Mouse (Mus musculus): ENCODE results near the gene Zfp42.
"Not testable (repeated sequence)": the region's sequence is repeated elsewhere in the genome, so short reads cannot be mapped to it uniquely, and the experiment has no call there.

Gene Zfp42

DNA sequence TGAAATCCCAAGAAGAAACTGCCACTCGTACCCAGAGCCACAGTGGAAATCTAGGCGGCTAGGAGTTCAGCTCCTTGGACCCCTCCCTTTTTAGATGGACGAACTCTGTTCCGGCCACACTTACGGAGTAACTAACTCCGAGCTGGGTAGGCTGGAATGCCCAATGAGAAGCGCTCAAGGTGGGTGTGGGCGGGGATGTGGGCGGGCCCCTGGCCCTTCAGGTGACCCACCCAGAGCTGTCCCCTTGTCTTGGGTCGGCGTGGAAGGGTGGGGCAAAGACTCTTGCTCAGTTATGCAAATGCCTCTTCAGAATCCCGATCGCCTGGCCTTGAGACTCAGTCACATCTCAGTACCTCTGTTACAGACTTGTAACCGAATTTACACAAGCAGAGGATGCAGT is at the start of gene Zfp42:
Gene Zfp42, minus strand, starts transcription at position 85 of the 400 bp plus-strand sequence.
- no peak for DNase-seq

DNA sequence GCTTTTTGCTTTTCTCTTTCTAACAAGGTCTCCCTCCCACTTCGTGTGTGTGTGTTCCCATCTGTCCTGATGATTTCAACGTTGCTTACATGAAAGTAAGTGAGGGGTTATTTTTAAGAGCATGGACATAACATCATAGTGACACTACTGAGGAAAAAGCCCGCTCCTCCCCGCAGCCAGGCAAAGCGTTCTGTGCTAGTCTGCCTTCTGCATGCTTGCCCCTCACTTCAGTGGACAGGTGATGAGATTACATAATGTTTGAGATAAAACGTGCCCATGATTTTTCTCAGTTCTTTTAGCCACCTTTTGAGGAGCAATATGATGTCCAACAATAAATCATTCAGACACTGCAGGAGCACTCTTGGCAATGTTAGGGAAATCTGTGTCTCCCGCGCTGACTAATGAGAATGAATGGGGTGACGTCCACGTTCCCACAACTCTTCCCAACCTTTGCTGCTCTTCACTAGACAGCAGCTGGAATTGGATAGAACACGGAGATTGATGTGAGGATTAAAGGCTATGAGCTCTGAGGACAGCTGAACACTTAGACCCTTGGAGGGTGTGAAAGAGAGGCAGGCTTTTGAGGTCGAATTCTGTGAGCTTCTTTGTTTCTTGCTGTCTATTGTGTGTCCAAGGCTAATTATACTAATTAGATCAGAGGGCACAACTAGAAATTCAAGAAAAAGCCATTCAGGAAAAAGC is 49.4 kb upstream of the Zfp42 start:
- DNase-seq: no peak

DNA sequence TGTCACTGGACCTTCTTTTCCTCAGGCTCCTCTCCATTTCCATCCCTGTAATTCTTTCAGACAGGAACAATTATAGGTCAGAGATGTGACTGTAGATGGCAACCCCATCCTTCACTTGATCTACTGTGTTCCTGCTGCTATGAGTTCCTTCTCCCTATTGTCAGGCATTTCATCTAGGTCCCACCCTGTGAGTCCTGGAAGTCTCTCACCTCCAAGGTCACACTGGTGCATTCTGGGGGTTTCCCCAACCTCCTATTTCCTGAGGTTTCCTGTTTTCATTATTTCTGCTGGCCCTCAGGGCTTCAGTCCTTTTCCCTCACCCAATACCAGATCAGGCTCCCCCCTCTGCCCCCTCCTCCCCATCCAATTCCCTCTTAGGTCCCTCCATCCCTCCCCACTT is 45.5 kb upstream of the Zfp42 start:
- not testable (repeated sequence) for DNase-seq

DNA sequence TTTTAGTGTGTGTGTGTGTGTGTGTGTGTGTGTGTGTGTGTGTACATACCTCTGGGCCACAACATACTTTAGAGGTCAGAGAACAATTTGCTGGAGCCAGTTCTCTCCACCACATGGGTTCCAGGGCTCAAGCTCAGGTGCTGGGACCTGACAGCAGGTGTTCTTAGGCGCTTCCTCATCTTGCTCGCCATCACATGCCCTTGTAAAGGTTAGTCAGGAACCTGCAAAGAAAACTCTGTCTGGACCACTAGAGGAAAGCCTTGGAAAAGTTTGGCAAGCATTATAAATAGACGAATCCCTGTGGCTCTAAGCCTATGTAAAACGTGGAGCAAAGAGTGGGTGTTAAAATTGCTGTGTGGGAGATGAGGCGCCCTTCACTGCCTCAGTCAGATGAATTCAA is 31.8 kb upstream of the Zfp42 start:
- DNase-seq: no peak

DNA sequence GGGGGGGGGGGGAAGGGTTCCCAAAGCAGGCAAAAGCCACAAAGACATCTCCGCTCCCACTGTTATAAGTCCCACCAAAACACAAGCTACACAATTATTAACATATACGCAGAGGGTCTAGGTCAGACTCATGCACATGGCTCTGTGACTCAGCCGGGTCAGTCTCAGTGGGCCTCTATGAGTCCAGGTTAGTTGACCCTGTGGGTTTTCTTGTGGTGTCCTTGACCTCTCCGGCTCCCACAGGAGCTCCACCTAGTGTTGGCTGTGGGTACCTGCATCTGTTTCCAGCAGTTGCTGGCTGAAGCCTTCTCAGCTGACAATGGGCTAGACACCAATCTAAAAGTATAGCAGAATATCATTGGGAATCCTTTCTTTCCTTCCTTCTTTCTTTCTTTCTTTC is 26.7 kb upstream of the Zfp42 start:
- DNase-seq: peak; percentile 10 to 19

DNA sequence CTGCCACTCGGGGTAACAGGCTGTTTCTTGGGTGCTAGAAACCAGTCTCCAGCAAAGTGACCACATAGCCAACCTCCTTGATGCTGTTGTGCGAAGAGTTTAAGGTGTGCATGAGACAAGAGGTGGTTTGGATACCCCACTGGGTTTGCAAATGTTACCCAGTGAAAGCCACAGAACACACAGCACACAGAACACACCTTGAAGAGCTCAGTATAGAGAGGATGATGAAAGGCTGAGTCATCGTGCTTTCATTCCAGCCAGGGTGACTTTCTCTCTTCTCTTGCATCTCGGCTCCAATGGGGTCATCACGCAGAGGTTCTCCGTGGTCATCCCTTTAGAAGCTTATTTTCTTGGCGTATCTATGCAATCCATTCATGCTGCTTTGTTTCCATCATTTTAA is 24.9 kb upstream of the Zfp42 start:
- DNase-seq: no peak

DNA sequence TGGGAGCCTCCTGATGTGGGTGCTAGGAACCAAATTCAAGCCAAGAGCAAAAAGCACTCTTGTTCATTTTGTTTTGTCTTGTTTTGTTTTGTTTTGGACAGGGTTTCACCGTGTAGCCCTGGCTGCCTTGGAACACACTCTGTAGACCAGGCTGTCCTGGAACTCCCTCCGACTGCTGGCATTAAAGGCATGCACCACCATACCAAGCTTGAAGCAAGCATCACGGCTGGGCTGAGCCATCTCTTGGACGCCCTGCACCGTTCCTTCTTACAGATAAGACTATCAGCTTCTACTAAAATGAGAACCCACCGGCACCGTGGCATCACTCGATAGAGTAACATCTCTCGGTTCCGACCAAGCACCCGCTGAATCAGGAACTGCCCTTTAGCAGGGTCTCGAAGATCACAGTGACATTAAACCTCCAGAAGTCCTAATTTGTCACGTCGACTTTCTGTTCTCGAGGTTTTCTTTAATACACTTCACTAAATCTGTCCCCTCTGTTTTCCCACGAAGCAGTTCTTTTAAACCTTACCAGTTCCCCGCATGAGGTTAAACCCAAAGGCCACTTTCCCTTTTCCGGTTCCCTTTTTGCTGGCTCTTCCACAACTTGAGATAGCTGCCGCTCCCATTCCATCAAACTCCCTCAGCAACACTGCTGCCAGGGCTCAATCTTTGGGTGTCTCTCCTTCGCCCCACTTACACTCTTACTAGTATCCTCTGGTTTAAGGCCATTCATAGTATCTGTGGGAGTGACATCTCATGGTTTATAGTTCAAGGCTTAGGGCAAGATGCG is 23.3 kb upstream of the Zfp42 start:
- DNase-seq: no peak

DNA sequence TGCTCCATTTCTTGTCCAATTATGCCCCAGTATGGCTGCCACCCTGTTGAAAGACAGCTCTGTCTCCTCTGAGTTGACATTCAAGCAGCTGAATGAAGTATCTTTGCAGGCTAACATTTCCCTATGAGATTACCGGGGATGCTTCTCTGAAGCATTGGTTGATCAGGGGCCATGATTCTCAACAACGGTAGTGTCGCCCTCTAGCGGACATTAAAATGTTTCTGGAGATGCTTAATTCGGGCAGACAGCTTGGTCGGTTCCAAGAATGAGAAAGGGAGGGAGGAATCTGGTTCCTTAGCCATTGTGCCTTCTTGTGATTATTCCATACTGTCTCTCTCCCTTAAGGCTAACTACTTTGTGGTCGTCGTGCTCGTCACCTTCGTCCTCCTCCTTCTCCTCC is 21.9 kb upstream of the Zfp42 start:
- DNase-seq: no peak

DNA sequence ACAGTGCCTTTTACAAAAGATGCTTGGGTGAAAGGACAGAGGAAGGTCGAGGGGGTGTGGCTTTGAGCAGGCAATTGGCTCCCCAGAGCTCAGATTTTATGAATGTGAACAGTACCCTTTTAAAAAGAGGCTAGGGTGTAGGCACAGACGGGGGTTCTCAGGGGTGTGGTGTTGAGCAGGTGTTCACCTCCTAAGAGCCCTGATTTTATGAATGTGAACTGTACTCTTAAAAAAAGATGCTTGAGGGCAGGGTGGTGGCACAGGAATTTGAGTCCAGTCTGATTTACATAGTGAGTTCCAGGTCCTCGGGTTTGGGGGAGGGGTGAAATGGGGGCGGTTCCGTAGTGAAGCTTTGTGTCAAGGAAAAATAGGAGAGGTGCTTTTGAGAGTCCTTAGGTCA is 14.0 kb upstream of the Zfp42 start:
- peak in 1 of 2 experiments; percentile 16 for DNase-seq

DNA sequence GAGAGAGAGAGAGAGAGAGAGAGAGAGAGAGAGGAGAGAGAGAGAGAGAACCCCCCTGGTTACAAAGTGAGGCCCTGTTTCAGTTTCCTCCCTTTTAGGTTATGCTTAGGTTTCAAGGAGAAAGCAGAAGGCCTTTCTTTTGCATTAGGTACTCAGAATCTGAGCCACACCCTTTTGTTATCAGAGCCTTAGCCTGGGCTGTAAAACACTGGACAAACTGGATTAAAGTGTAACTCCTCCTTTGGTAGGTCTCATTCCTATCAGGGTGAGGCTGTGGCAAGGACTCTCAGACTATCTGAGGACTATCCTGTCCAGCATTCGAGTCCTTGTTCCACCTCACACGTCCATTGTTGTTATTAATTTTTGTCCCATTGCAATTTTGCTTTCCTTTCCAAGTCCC is 1.4 kb upstream of the Zfp42 start:
- no peak for DNase-seq

DNA sequence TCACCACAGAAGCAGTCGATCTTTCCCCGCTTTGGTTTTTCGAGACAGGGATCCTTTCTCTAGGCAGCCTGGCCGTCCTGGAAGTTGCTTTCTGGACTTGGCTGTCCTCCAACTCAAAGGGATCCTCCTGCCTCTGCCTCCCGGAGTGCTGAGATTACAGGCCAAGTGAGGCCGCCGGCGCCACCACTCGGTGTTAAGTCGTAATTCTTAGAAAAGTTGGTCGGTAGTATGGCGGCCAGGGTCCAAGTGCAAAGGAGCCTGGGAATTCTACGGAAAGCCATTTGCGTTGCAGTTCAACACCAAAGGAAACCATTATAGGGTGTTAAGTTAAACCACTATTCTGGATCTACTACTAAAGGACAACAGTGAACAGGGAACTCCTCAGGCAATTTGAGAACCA is 1.1 kb downstream of the Zfp42 start:
- no peak for DNase-seq

DNA sequence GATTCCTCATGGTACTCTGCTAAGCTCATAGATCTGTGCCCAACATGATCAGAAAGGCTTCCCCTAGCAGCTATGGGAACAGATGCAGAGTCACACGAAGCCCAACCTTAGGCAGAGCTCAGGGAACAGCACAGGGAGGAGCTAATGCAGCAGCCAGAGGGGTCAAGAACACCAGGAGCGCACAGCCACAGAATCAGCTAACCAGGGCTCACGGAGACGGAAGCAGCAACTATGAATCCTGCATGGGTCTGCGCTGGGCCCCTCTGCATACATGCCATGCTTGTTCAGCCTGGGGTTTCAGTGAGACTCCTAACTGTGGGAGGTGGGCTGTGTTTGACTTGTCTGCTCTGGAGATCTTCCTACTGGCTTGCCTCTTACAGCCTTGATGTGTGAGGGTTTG is 7.0 kb downstream of the Zfp42 start:
- DNase-seq: no peak

DNA sequence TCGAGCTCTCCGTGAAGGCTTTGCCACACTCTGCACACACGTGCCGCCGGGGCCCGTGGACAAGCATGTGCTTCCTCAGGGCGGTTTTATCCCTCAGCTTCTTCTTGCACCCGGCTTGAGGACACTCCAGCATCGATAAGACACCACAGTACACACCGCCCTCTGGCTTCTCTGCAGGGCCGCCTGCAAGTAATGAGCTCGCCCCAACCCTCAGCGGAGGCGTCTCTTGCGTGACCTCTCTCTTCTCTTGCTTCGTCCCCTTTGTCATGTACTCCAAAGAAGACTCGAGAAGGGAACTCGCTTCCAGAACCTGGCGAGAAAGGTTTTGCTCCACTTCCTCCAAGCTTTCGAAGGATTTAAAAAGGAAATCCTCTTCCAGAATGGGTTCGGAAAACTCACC is 11.0 kb downstream of the Zfp42 start:
- DNase-seq: no peak

DNA sequence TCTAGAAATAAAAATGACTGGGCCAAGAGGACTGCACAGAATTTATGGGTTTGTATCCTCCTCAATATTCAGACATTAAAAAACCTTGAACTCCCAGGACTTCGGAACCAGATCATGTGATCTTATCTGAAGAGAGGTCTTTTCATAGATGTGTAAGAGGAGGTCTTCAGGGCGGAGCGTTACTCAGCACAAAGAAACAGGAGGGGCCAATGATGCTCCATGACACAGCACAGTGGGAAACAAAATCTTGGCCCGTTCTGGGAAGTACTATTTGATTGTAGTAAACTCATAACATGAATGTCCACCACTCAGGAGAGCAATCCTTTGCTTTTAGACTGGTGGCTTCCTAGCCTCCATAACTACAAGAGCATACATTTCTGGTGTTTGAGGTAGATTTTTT is 12.6 kb downstream of the Zfp42 start:
- DNase-seq: no peak

DNA sequence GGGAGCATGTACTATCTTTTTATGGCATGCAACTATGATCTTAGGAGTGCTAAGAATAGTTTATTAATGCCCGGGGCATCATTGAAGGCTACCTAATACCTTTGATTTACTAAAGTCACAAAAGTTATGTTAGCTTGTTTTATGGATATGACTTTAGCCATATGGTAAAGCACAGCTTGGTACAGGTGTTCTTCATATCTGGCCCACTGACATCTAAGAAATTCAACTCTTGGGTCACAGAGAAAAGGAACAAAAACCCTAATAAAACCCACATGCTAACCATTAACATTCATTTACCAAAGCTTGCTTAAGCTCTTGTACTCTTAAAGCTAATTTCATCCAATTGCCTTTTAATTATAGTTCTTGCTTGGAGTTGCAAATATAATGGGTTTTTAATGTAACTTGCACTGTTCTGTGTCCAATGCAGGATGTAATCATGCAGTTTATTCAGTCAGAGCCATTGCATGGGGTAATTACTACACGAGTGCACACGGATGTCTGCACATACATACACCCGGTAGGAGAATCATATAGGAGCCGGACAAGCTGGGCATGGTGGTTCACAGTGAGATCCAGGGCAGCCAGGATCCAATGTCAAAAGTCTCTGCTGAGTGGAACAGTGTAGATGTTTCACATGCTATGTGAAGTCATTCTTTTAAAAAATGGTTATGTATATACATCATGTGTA is 16.2 kb downstream of the Zfp42 start:
- no peak for DNase-seq

DNA sequence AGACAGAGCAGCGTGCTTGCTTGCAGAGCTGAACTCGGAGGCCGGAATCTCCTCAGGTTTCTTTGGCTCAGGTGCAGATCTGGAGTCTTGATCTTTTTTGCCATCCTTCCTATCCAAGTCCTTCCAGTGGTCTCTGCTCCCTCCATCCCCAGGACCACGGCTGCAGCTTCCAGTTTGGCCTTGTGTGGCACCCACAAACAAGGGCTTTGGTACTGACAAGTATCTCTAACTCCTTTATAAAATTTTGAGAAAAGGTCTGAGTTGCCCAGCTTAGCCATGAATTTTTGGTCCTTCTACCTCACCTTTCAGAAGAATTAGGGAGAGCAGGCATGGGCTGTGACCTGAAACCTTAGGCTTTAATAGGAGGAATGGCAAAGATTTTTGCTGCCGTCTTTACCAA is 17.0 kb downstream of the Zfp42 start:
- DNase-seq: no peak

DNA sequence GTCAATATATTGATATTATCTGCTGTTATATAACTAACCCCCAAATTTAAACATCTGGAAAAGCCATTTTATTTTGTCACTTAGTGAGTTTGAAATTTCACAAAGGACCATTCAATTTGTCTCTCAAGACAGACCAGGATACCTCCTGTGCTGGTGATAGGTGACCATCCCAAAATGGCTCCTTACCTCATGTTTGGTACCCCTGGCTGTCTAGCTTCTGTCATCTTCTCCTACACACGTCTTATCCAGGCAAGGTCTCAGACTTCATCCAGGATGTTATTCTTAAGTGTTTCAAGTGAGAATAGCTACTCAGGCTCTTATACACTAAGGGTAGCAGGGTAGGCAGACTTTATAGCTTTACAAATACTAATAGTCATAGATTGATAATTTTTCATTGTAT is 17.9 kb downstream of the Zfp42 start:
- DNase-seq: no peak

DNA sequence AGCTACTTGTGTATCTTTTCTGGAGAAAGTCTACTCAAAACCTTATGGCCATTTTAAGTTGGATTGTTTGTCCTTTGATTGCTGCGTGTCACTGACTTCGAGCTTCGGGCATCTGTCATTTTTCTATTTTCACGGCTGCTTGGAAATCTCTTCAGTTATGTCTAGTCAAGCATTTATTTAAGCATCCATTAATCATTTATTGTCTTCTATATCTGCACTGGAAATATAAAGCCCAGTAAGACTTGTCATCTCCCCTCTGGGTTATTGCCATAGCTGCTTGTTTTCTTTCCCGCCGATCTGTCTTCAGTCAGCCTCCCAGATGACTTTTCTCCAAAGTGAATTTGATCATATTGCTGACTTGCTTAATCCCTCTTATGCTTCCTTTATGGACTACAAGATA is 19.3 kb downstream of the Zfp42 start:
- no peak for DNase-seq

DNA sequence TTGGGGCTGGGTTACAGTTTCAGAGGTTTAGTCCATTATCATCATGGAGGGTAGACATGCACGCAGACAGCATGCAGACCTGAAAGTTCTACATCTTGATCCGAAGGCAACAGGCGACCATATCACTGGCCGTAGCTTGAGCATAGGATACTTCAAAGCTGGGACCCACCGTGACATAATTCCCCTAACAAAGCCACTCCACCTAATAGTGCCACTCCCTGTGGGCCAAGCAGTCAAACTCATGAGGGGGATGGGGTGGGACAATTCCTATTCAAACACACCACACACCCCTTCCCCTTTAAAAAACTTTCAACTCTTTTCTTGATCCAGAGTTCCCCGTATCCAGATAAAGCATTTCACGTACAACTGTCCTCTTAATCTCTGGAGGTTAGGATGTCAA is 23.5 kb downstream of the Zfp42 start:
- DNase-seq: no peak

DNA sequence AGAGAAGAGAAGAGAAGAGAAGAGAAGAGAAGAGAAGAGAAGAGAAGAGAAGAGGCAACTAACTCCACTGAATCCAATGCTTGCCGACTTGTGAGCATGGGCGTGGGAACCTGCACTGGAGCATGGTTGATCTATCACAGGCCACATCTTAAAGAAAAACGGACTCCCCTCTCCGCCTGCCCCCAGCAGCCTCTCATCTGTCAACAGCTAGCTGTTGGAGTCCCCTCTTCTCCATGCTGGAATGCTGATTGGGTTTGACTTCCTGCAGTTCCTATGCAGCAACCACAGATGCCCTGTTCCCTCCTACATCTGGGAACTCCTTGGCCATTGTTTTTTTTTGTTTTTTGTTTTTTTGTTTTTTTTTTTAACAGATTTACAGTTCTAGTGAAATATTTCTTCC is 28.4 kb downstream of the Zfp42 start:
- no peak for DNase-seq

DNA sequence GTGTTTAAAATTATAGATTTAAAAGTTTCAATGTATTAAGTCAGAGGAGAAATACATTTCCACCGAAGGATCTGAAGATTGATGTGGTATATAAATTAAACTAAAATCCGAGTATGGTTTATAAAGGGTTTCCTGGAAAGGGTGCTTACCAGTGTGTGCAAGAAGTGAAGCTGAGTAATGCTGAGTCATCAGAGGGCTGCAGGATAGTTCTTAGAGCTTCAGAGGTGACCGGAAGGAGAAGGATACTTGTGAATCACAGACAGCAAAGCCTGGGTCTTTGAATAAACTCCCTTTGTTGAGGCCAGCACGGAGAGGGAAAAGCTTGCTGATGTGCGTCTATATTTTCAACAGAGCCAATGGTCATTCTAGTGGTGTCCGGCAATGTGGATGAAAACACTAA is 45.8 kb downstream of the Zfp42 start:
- DNase-seq: no peak

DNA sequence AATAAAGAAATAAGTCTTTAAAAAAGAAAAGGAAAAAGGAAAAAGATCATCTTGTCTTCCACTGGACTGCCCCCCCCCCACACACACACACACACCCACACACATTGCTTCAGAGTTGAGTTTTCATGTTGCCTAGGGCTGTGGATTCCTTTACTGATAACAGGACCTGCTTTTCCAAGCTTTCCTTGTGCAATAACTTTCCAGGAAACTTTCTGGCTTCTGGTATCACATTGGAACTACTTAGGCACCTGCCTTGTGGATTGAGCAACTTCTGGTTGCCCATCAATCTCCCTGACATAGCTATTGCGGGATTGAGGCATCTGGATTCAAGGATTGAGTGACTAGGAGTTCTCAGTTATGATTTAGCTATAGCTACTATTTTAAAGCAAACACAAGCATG is 48.9 kb downstream of the Zfp42 start:
- DNase-seq: no peak

DNA sequence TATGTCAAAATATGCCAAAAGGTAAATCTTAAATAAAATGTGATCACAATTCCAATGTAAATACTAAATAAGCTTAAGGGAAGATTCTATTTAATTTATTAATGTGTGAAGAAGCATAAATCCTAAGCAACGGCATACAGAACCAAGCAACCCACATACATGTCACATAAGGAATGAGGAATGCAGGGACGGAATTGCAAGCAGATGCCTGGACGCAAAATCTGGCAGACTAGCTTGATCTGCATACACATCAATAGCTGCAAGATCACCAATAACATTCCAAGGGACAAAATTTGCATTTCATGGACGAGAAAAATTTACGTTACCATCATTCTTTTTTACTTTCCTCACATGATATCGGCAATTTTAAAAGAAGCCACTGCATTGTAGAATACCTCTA is 51.1 kb downstream of the Zfp42 start:
- DNase-seq: no peak

DNA sequence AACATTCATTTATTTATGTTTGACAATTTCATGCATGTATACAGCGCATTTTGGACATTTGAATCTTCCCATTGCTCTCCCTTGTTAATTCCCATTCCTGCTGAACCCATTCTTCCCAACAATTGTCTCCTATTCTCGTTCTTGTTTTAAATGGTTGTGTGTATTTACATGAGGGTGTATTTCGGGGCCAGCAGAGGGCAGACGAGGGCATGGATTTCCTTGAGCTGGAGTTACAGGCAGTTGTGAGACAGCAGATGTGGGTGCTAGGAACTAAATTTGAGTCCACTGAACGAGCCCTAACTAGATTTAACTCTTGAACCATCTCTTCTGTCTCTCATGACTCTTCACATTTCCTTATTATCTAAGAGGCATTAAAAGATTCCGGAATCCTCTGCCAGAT is 55.1 kb downstream of the Zfp42 start:
- no peak for DNase-seq

Data from lung, adult 18-20 months (tissue).